Mouse (Mus musculus): Measurements from ENCODE around the gene Tspyl4.

The Tspyl4 gene

DNA sequence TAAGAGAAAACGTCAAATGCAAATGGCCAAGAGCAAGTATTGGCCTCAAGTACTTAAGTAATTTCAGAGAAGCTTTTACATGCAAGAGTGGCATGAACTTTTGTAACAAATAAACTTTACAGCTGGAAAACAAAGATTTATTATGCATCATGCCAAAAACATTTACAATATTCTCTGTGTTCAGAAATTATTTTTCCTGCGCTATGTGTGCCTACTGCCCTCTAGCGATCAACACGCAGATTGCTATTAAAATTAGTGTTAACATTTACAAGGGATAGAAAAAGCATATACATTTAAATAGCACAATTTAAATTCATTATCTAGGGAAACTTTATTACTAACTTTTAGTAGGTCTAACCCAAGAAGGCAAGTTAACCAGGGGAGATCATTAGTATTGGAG, 29.5 kb downstream of the Tspyl4 start:
- no peak for DNase-seq

- DNase-seq: no peak
Measured at GRCm38 (mm10) chr10:34327144-34327543, 29.9 kb downstream of the Tspyl4 start.

GRCm38 (mm10) chr10:34328310-34328709, 31.1 kb downstream of the Tspyl4 start:
- peak; percentile 63 for DNase-seq

GRCm38 (mm10) chr10:34341014-34341413, 43.8 kb downstream of the Tspyl4 start:
- DNase-seq: no peak

GRCm38 (mm10) chr10:34341886-34342285, 44.6 kb downstream of the Tspyl4 start:
- DNase-seq: no peak

Measured in lung, postnatal 10 days (tissue).